Mouse (Mus musculus) midbrain, embryonic 13.5 days (tissue): ENCODE data around the gene Pde4d. TPM values are rescaled to one million over a fixed set of nuclear protein-coding genes. Genes with fewer than 3 reads are reported as not detected.

Experiments
- ATAC-seq: fragments of 200-750 bp; cut with Nextera tagmentation; 2 replicates; pipeline ENCODE4 v1.8.0; 2017; ENCODE audit warnings: mild to moderate bottlenecking, moderate TSS enrichment, moderate library complexity
- H3K27ac ChIP-seq: fragments of 300-500 bp; sonication (generic); 2 replicates; pipeline ENCODE4 v1.5.1; 2015; ENCODE audit warnings: inconsistent platforms, mild to moderate bottlenecking, moderate library complexity
- H3K27me3 ChIP-seq: fragments of 300-500 bp; sonication (generic); 2 replicates; pipeline ENCODE4 v1.6.1; 2015; ENCODE audit warnings: mild to moderate bottlenecking, inconsistent platforms
- H3K36me3 ChIP-seq: fragments of 300-500 bp; sonication (generic); 2 replicates; pipeline ENCODE4 v1.6.1; 2015; ENCODE audit warnings: mild to moderate bottlenecking, inconsistent platforms
- H3K4me1 ChIP-seq: fragments of 300-500 bp; sonication (generic); replicated peaks from 2 replicates; pipeline ENCODE4 v1.6.1; 2015; ENCODE audit warnings: inconsistent platforms
- H3K4me2 ChIP-seq: fragments of 300-500 bp; sonication (generic); replicated peaks from 2 replicates; pipeline ENCODE4 v1.6.1; 2015; ENCODE audit warnings: moderate library complexity, mild to moderate bottlenecking, inconsistent platforms
- H3K4me3 ChIP-seq: fragments of 300-500 bp; sonication (generic); replicated peaks from 2 replicates; pipeline ENCODE4 v1.5.1; 2015; ENCODE audit warnings: mild to moderate bottlenecking, inconsistent platforms
- H3K9ac ChIP-seq: fragments of 300-500 bp; sonication (generic); replicated peaks from 2 replicates; pipeline ENCODE4 v1.6.1; 2015; ENCODE audit warnings: mild to moderate bottlenecking, inconsistent platforms
- H3K9me3 ChIP-seq: fragments of 300-500 bp; sonication (generic); 2 replicates; pipeline ENCODE4 v1.6.1; 2016; ENCODE audit warnings: mild to moderate bottlenecking, inconsistent platforms
- WGBS: fragments of 180-500 bp; shearing (Covaris S2); methylation state at CpG from one replicate; pipeline ENCODE4 v1.1.7; 2015; 5-methylcytosine and 5-hydroxymethylcytosine counted together
- polyA plus RNA-seq: library from polyadenylated mRNA; unstranded; fragments of >200 nt; fragmentation: Nextera tagmentation; extraction: Ambion mirVana; gene quantifications from 2 replicates; pipeline ENCODE4 v1.2.1, GENCODE M21; 2015

Pde4d gene
- polyA plus RNA-seq, 1 experiment from 2014 or later, result 19.7 TPM

GRCm38 (mm10) chr13:108448348-108448931 is 1.3 kb upstream of the Pde4d start:
- Histone ChIP-seq H3K27ac (no peak overlapping the region), H3K27me3 (no peaks in the 10 kb centered on the region), H3K4me3 (no peak overlapping the region), H3K4me2 (no peak overlapping the region), H3K4me1 (no peaks in the 10 kb centered on the region), H3K36me3 (no peaks in the 10 kb centered on the region), H3K9me3 (no peaks in the 10 kb centered on the region), H3K9ac (no peak overlapping the region)
- ATAC-seq, result no peak
- WGBS, result 78% methylated on average over 11 of the region's 11 CpGs

GRCm38 (mm10) chr13:108451122-108451521 is 1.4 kb downstream of the Pde4d start:
- Histone ChIP-seq H3K9me3 (no peaks in the 10 kb centered on the region), H3K27me3 (no peaks in the 10 kb centered on the region), H3K27ac (no peak overlapping the region), H3K4me3 (no peak overlapping the region), H3K36me3 (no peaks in the 10 kb centered on the region), H3K4me1 (no peaks in the 10 kb centered on the region), H3K4me2 (no peak overlapping the region), H3K9ac (no peak overlapping the region)
- 88% methylated on average over 2 of the region's 2 CpGs for WGBS
- ATAC-seq, result no peak

GRCm38 (mm10) chr13:108453064-108453919 is 3.5 kb downstream of the Pde4d start:
- no peak overlapping the region for H3K27ac ChIP-seq
- WGBS, result 79% methylated on average over 6 of the region's 6 CpGs
- no peaks in the 10 kb centered on the region for H3K9me3 ChIP-seq
- no peaks in the 10 kb centered on the region for H3K4me1 ChIP-seq
- no peak overlapping the region for H3K9ac ChIP-seq
- no peak for ATAC-seq
- no peak overlapping the region for H3K4me2 ChIP-seq
- no peaks in the 10 kb centered on the region for H3K36me3 ChIP-seq
- no peak overlapping the region for H3K4me3 ChIP-seq
- H3K27me3 ChIP-seq, result no peaks in the 10 kb centered on the region

- Histone ChIP-seq H3K4me2 (no peak overlapping the region), H3K9ac (no peak overlapping the region), H3K27me3 (no peaks in the 10 kb centered on the region), H3K9me3 (no peaks in the 10 kb centered on the region), H3K4me1 (no peaks in the 10 kb centered on the region), H3K27ac (no peak overlapping the region), H3K36me3 (no peaks in the 10 kb centered on the region), H3K4me3 (no peak overlapping the region)
- 95% methylated on average over 5 of the region's 5 CpGs for WGBS
- ATAC-seq, result no peak
Observed at GRCm38 (mm10) chr13:108462518-108462917, 12.8 kb downstream of the Pde4d start.

GRCm38 (mm10) chr13:108465755-108466154 is 16.0 kb downstream of the Pde4d start:
- Histone ChIP-seq H3K27ac (no peak overlapping the region), H3K4me1 (no peaks in the 10 kb centered on the region), H3K4me3 (no peak overlapping the region), H3K9me3 (no peaks in the 10 kb centered on the region), H3K9ac (no peak overlapping the region), H3K4me2 (no peak overlapping the region), H3K36me3 (no peaks in the 10 kb centered on the region), H3K27me3 (no peaks in the 10 kb centered on the region)
- ATAC-seq, result no peak

- Histone ChIP-seq H3K36me3 (no peaks in the 10 kb centered on the region), H3K4me1 (no peaks in the 10 kb centered on the region), H3K9ac (no peak overlapping the region), H3K27ac (no peak overlapping the region), H3K9me3 (no peaks in the 10 kb centered on the region), H3K4me3 (no peak overlapping the region), H3K27me3 (no peaks in the 10 kb centered on the region), H3K4me2 (no peak overlapping the region)
- 67% methylated on average over 1 of the region's 1 CpGs for WGBS
- ATAC-seq, result no peak
Observed at GRCm38 (mm10) chr13:108467046-108467445, 17.3 kb downstream of the Pde4d start.

GRCm38 (mm10) chr13:108480451-108480850 is 30.7 kb downstream of the Pde4d start:
- Histone ChIP-seq H3K27ac (no peak overlapping the region), H3K27me3 (no peaks in the 10 kb centered on the region), H3K36me3 (no peaks in the 10 kb centered on the region), H3K9ac (no peak overlapping the region), H3K4me1 (no peaks in the 10 kb centered on the region), H3K4me2 (no peak overlapping the region), H3K9me3 (no peaks in the 10 kb centered on the region), H3K4me3 (no peak overlapping the region)
- 96% methylated on average over 3 of the region's 3 CpGs for WGBS
- ATAC-seq, result no peak

GRCm38 (mm10) chr13:108485036-108485435 is 35.3 kb downstream of the Pde4d start:
- ATAC-seq, result no peak
- 95% methylated on average over 6 of the region's 6 CpGs for WGBS

GRCm38 (mm10) chr13:108487066-108487465 is 37.3 kb downstream of the Pde4d start:
- no peak overlapping the region for H3K4me2 ChIP-seq
- H3K4me3 ChIP-seq, result no peak overlapping the region
- H3K9me3 ChIP-seq, result no peaks in the 10 kb centered on the region
- H3K27ac ChIP-seq, result no peak overlapping the region
- H3K27me3 ChIP-seq, result no peaks in the 10 kb centered on the region
- H3K4me1 ChIP-seq, result no peaks in the 10 kb centered on the region
- no peak overlapping the region for H3K9ac ChIP-seq
- no peaks in the 10 kb centered on the region for H3K36me3 ChIP-seq
- no peak for ATAC-seq
- 91% methylated on average over 3 of the region's 3 CpGs for WGBS

More at GRCm38 (mm10) chr13:108485036-108485435, 35.3 kb downstream of the Pde4d start:
- H3K4me3 ChIP-seq, result no peak overlapping the region
- no peaks in the 10 kb centered on the region for H3K9me3 ChIP-seq
- H3K9ac ChIP-seq, result no peak overlapping the region
- no peaks in the 10 kb centered on the region for H3K36me3 ChIP-seq
- H3K4me2 ChIP-seq, result no peak overlapping the region
- H3K4me1 ChIP-seq, result no peaks in the 10 kb centered on the region
- H3K27me3 ChIP-seq, result no peaks in the 10 kb centered on the region
- H3K27ac ChIP-seq, result no peak overlapping the region

GRCm38 (mm10) chr13:108489825-108490224 is 40.1 kb downstream of the Pde4d start:
- no peak for ATAC-seq
- H3K36me3 ChIP-seq, result no peaks in the 10 kb centered on the region

GRCm38 (mm10) chr13:108490872-108491271 is 41.1 kb downstream of the Pde4d start:
- Histone ChIP-seq H3K9me3 (no peaks in the 10 kb centered on the region), H3K4me2 (no peak overlapping the region), H3K36me3 (no peaks in the 10 kb centered on the region), H3K27ac (no peak overlapping the region), H3K4me1 (no peaks in the 10 kb centered on the region), H3K9ac (no peak overlapping the region), H3K27me3 (no peaks in the 10 kb centered on the region), H3K4me3 (no peak overlapping the region)
- 74% methylated on average over 2 of the region's 2 CpGs for WGBS
- ATAC-seq, result no peak

More at GRCm38 (mm10) chr13:108489825-108490224, 40.1 kb downstream of the Pde4d start:
- Histone ChIP-seq H3K4me2 (no peak overlapping the region), H3K4me1 (no peaks in the 10 kb centered on the region), H3K4me3 (no peak overlapping the region), H3K9ac (no peak overlapping the region), H3K27ac (no peak overlapping the region), H3K27me3 (no peaks in the 10 kb centered on the region), H3K9me3 (no peaks in the 10 kb centered on the region)

- Histone ChIP-seq H3K27me3 (no peaks in the 10 kb centered on the region), H3K4me2 (no peak overlapping the region), H3K27ac (no peak overlapping the region), H3K36me3 (no peaks in the 10 kb centered on the region), H3K4me3 (no peak overlapping the region), H3K9ac (no peak overlapping the region), H3K9me3 (no peaks in the 10 kb centered on the region), H3K4me1 (no peaks in the 10 kb centered on the region)
- no peak for ATAC-seq
Observed at GRCm38 (mm10) chr13:108492886-108493285, 43.1 kb downstream of the Pde4d start.
